In genomic region chr3:94441182-94441581, GRCm38 (mm10) we compare ENCODE assay signal across 10 mouse cellular contexts. TPM values are rescaled to one million over a fixed set of nuclear protein-coding genes. Genes with fewer than 3 reads are reported as not detected.
DNase-seq lines count a peak whose midpoint lies in the region; ATAC-seq and TF ChIP-seq lines count a peak whose summit lies in the region.
"Had no signal": no experiment of that assay in that cellular context is flagged by ENCODE, and none has a peak within 500 bp of the region (broad histone marks: within the 10 kb centered on the region; RNA-seq: fewer than 3 reads in every experiment).

No protein-coding gene starts in this region.

- no peak overlapping the region for H3K4me2 ChIP-seq in heart, postnatal 0 days (ENCODE audit: low read depth, low read length)
- no peak overlapping the region for H3K4me2 ChIP-seq in midbrain, embryonic 14.5 days (ENCODE audit: low read length)
- H3K4me2 ChIP-seq: hindbrain, embryonic 15.5 days had no signal

- H3K9ac ChIP-seq in heart, postnatal 0 days (replicated peaks; ENCODE audit: low read depth, low read length) = no peak overlapping the region
- H3K9ac ChIP-seq in midbrain, embryonic 14.5 days (replicated peaks; ENCODE audit: low read length) = no peak overlapping the region
- H3K9ac ChIP-seq: hindbrain, embryonic 15.5 days had no signal

- no peak overlapping the region for H3K4me3 ChIP-seq in heart, postnatal 0 days (ENCODE audit: low read depth, low read length)
- H3K4me3 ChIP-seq in midbrain, embryonic 14.5 days (replicated peaks; ENCODE audit: low read depth, low read length) = no peak overlapping the region
- H3K4me3 ChIP-seq in midbrain, embryonic 10.5 days = no peak overlapping the region
- H3K4me3 ChIP-seq: hindbrain, embryonic 15.5 days had no signal

- H3K36me3 ChIP-seq in heart, postnatal 0 days (replicated peaks; ENCODE audit: control insufficient read depth, insufficient read depth, low read length) = peaks cover 16% of the 10 kb centered on the region
- peaks cover 15% of the 10 kb centered on the region for H3K36me3 ChIP-seq in midbrain, embryonic 14.5 days (ENCODE audit: control insufficient read depth, insufficient read depth, low read length)
- peaks cover 17% of the 10 kb centered on the region for H3K36me3 ChIP-seq in midbrain, embryonic 10.5 days

- no peak for TF ChIP-seq EP300 in heart, postnatal 0 days (IDR thresholded peaks at IDR 0.05; ENCODE audit: low read depth)

- H3K9me3 ChIP-seq in heart, postnatal 0 days (replicated peaks; ENCODE audit: control insufficient read depth, low read length) = no peaks in the 10 kb centered on the region
- H3K9me3 ChIP-seq in midbrain, embryonic 14.5 days (ENCODE audit: control insufficient read depth, low read length) = no peaks in the 10 kb centered on the region
- H3K9me3 ChIP-seq in midbrain, embryonic 10.5 days (replicated peaks) = no peaks in the 10 kb centered on the region
- H3K9me3 ChIP-seq: hindbrain, embryonic 15.5 days had no signal

- TF ChIP-seq CTCF in heart, postnatal 0 days (IDR thresholded peaks at IDR 0.05; ENCODE audit: low read depth) = peak; percentile 49

- 31% methylated on average over 3 of the region's 3 CpGs for WGBS in heart, postnatal 0 days
- 39% methylated on average over 3 of the region's 3 CpGs for WGBS in midbrain, embryonic 14.5 days
- WGBS in midbrain, embryonic 10.5 days = 41% methylated on average over 3 of the region's 3 CpGs

- H3K27ac ChIP-seq in heart, postnatal 0 days (ENCODE audit: low read depth) = no peak overlapping the region
- H3K27ac ChIP-seq in midbrain, embryonic 14.5 days (replicated peaks; ENCODE audit: low read depth, low read length) = no peak overlapping the region
- no peak overlapping the region for H3K27ac ChIP-seq in midbrain, embryonic 10.5 days (replicated peaks)
- H3K27ac ChIP-seq: hindbrain, embryonic 15.5 days had no signal

- ATAC-seq in heart, postnatal 0 days (ENCODE audit: insufficient read depth, low read depth) = no peak
- no peak for ATAC-seq in midbrain, embryonic 14.5 days (ENCODE audit: low FRiP score, low TSS enrichment)

- intact Hi-C loops in heart, postnatal 25 days (cut with DNase I) = no loop called here
- intact Hi-C loops in left cerebral cortex, postnatal 4 days (cut with DNase I) = loop anchor here (10.0 kb wide), 1 partner anchor 76 kb away; the partner anchor contains the start of gene C2cd4d

- no peak for DNase-seq in heart, postnatal 0 days (ENCODE audit: low spot score)
- DNase-seq in heart, postnatal 25 days (ENCODE audit: low spot score) = no peak
- peak; percentile 53 for DNase-seq in midbrain, embryonic 14.5 days
- no peak for DNase-seq in midbrain, embryonic 10.5 days (ENCODE audit: low spot score)
- peak; percentile 52 for DNase-seq in R1 (ENCODE audit: low read depth, low spot score)
- peak; percentile 51 for DNase-seq in retina, embryonic 14.5 days (ENCODE audit: low spot score)
- DNase-seq in left cerebral cortex, postnatal 4 days = no peak
- no peak for DNase-seq in gastrocnemius, postnatal 10 days
- DNase-seq: right cerebral cortex, adult 18-20 months had no signal

- no peaks in the 10 kb centered on the region for H3K27me3 ChIP-seq in heart, postnatal 0 days (ENCODE audit: control insufficient read depth, insufficient read depth, low read length)
- no peaks in the 10 kb centered on the region for H3K27me3 ChIP-seq in midbrain, embryonic 14.5 days (ENCODE audit: control insufficient read depth, insufficient read depth, low read length)
- no peaks in the 10 kb centered on the region for H3K27me3 ChIP-seq in midbrain, embryonic 10.5 days (ENCODE audit: low read depth, poor library complexity, severe bottlenecking)
- H3K27me3 ChIP-seq: hindbrain, embryonic 15.5 days had no signal

- no peaks in the 10 kb centered on the region for H3K4me1 ChIP-seq in heart, postnatal 0 days (ENCODE audit: control insufficient read depth, insufficient read depth)
- H3K4me1 ChIP-seq in midbrain, embryonic 14.5 days (ENCODE audit: control insufficient read depth, insufficient read depth, low read length) = 0 out of 2 replicates have a peak, but pooled peaks cover 5% of the 10 kb centered on the region
- H3K4me1 ChIP-seq in midbrain, embryonic 10.5 days = peaks cover 10% of the 10 kb centered on the region

RNA-seq across cellular contexts. Expression of gene Mrpl9, which starts 1.9 kb away (rescaled TPM):
- total RNA-seq in heart, postnatal 0 days (2014; rRNA removed; ENCODE audit: low replicate concordance) = 83.0 and 85.1 TPM in 2 replicates
- 67.4 and 68.7 TPM in 2 replicates for polyA plus RNA-seq in heart, postnatal 0 days (2015; fragmentation: Nextera tagmentation; extraction: Ambion mirVana)
- 10 to 100 TPM; 70.7 to 70.9 TPM for total RNA-seq in heart, postnatal 25 days (2021)
- polyA plus RNA-seq in midbrain, embryonic 14.5 days (2014; fragmentation: Nextera tagmentation; extraction: Ambion mirVana) = 52.6 and 54.1 TPM in 2 replicates
- 71.7 and 72.9 TPM in 2 replicates for polyA plus RNA-seq in midbrain, embryonic 10.5 days (2016; fragmentation: Nextera tagmentation; extraction: Ambion mirVana)
- 10 to 100 TPM; 39.2 to 39.9 TPM for total RNA-seq in left cerebral cortex, postnatal 4 days (2021)
- total RNA-seq in gastrocnemius, postnatal 10 days (2021) = 10 to 100 TPM; 42.3 to 54.0 TPM

RNA-seq across cellular contexts. Expression of gene Oaz3, which starts 2.5 kb away (rescaled TPM):
- not detected in 2 replicates for total RNA-seq in heart, postnatal 0 days (2014; rRNA removed; ENCODE audit: low replicate concordance)
- 0.33 and 0.41 TPM in 2 replicates for polyA plus RNA-seq in heart, postnatal 0 days (2015; fragmentation: Nextera tagmentation; extraction: Ambion mirVana)
- total RNA-seq in heart, postnatal 25 days (2021) = not detected
- 0.36 and 1.2 TPM in 2 replicates for polyA plus RNA-seq in midbrain, embryonic 14.5 days (2014; fragmentation: Nextera tagmentation; extraction: Ambion mirVana)
- polyA plus RNA-seq in midbrain, embryonic 10.5 days (2016; fragmentation: Nextera tagmentation; extraction: Ambion mirVana) = 0.58 and 0.65 TPM in 2 replicates
- total RNA-seq in left cerebral cortex, postnatal 4 days (2021) = not detected
- not detected for total RNA-seq in gastrocnemius, postnatal 10 days (2021)

RNA-seq across cellular contexts. Expression of gene Tdrkh, which starts 28.1 kb away (rescaled TPM):
- 0.34 and 6.5 TPM in 2 replicates for total RNA-seq in heart, postnatal 0 days (2014; rRNA removed; ENCODE audit: low replicate concordance)
- polyA plus RNA-seq in heart, postnatal 0 days (2015; fragmentation: Nextera tagmentation; extraction: Ambion mirVana) = 7.5 and 7.7 TPM in 2 replicates
- total RNA-seq in heart, postnatal 25 days (2021) = 1 to 10 TPM; 3.2 to 3.6 TPM
- 50.6 and 55.3 TPM in 2 replicates for polyA plus RNA-seq in midbrain, embryonic 14.5 days (2014; fragmentation: Nextera tagmentation; extraction: Ambion mirVana)
- 45.2 and 53.8 TPM in 2 replicates for polyA plus RNA-seq in midbrain, embryonic 10.5 days (2016; fragmentation: Nextera tagmentation; extraction: Ambion mirVana)
- 10 to 100 TPM; 46.8 to 51.0 TPM for total RNA-seq in left cerebral cortex, postnatal 4 days (2021)
- total RNA-seq in gastrocnemius, postnatal 10 days (2021) = 1 to 10 TPM; 6.3 to 8.9 TPM

RNA-seq across cellular contexts. Expression of gene Celf3, which starts 36.9 kb away (rescaled TPM):
- total RNA-seq in heart, postnatal 0 days (2014; rRNA removed; ENCODE audit: low replicate concordance) = not detected in 2 replicates
- 0.53 and 0.80 TPM in 2 replicates for polyA plus RNA-seq in heart, postnatal 0 days (2015; fragmentation: Nextera tagmentation; extraction: Ambion mirVana)
- not detected for total RNA-seq in heart, postnatal 25 days (2021)
- polyA plus RNA-seq in midbrain, embryonic 14.5 days (2014; fragmentation: Nextera tagmentation; extraction: Ambion mirVana) = 321 and 376 TPM in 2 replicates
- polyA plus RNA-seq in midbrain, embryonic 10.5 days (2016; fragmentation: Nextera tagmentation; extraction: Ambion mirVana) = 69.0 and 128 TPM in 2 replicates
- 100 to 1,000 TPM; 243 to 274 TPM for total RNA-seq in left cerebral cortex, postnatal 4 days (2021)
- under 1 TPM; 0.49 to 0.61 TPM for total RNA-seq in gastrocnemius, postnatal 10 days (2021)

RNA-seq across cellular contexts. Expression of gene Riiad1, which starts 39.0 kb away (rescaled TPM):
- total RNA-seq in heart, postnatal 0 days (2014; rRNA removed; ENCODE audit: low replicate concordance) = 1.2 TPM in 1 of 2 replicates, not detected in the other
- polyA plus RNA-seq in heart, postnatal 0 days (2015; fragmentation: Nextera tagmentation; extraction: Ambion mirVana) = 4.3 and 4.5 TPM in 2 replicates
- total RNA-seq in heart, postnatal 25 days (2021) = under 1 TPM in 1 of 2 experiments, not detected in 1; 0.75 TPM
- polyA plus RNA-seq in midbrain, embryonic 14.5 days (2014; fragmentation: Nextera tagmentation; extraction: Ambion mirVana) = 23.8 and 30.8 TPM in 2 replicates
- 8.4 and 12.5 TPM in 2 replicates for polyA plus RNA-seq in midbrain, embryonic 10.5 days (2016; fragmentation: Nextera tagmentation; extraction: Ambion mirVana)
- 1 to 10 TPM; 6.4 to 7.1 TPM for total RNA-seq in left cerebral cortex, postnatal 4 days (2021)
- total RNA-seq in gastrocnemius, postnatal 10 days (2021) = 1 to 10 TPM; 5.0 to 7.9 TPM

Comparison
In these comparisons a context has a peak if more than half of its experiments do, and no peak if none do; other contexts are left out.
1. DNase-seq: peak in midbrain, embryonic 14.5 days (single experiment), R1 (single experiment) and retina, embryonic 14.5 days (single experiment); none in heart, postnatal 0 days (single experiment), heart, postnatal 25 days (single experiment), midbrain, embryonic 10.5 days (single experiment), left cerebral cortex, postnatal 4 days (single experiment) and gastrocnemius, postnatal 10 days (single experiment).